Mouse (Mus musculus): ENCODE measurements around the gene Itm2b. TPM values are rescaled to one million over a fixed set of nuclear protein-coding genes. Genes with fewer than 3 reads are reported as not detected.

Itm2b gene
- polyA plus RNA-seq, 1 experiment from 2014 or later: 325 TPM

GRCm38 (mm10) chr14:73339615-73340014 lies 45.5 kb downstream of the Itm2b start:
- DNase-seq (ENCODE audit: low spot score, missing footprints): no peak
- ATAC-seq (ENCODE audit: low FRiP score): no peak
- Histone ChIP-seq H3K36me3 (ENCODE audit: control insufficient read depth, insufficient read depth, low read length) (no peaks in the 10 kb centered on the region), H3K4me3 (ENCODE audit: low read depth, low read length) (no peak overlapping the region), H3K9me3 (ENCODE audit: control insufficient read depth, low read length) (no peaks in the 10 kb centered on the region), H3K4me2 (no peak overlapping the region), H3K27me3 (ENCODE audit: control insufficient read depth, insufficient read depth, low read length) (no peaks in the 10 kb centered on the region), H3K27ac (ENCODE audit: low read depth, low read length) (no peak overlapping the region), H3K4me1 (ENCODE audit: control insufficient read depth, insufficient read depth, low read length) (peaks cover 3% of the 10 kb centered on the region; the same call in 1 of the 2 replicates), H3K9ac (ENCODE audit: low read length) (no peak overlapping the region)
- WGBS: 83% methylated on average over 3 of the region's 3 CpGs

- Histone ChIP-seq H3K4me2 (no peak overlapping the region), H3K4me1 (ENCODE audit: control insufficient read depth, insufficient read depth, low read length) (peaks cover 3% of the 10 kb centered on the region; the same call in 1 of the 2 replicates), H3K27ac (ENCODE audit: low read depth, low read length) (no peak overlapping the region), H3K9ac (ENCODE audit: low read length) (no peak overlapping the region), H3K27me3 (ENCODE audit: control insufficient read depth, insufficient read depth, low read length) (no peaks in the 10 kb centered on the region), H3K4me3 (ENCODE audit: low read depth, low read length) (no peak overlapping the region), H3K9me3 (ENCODE audit: control insufficient read depth, low read length) (no peaks in the 10 kb centered on the region), H3K36me3 (ENCODE audit: control insufficient read depth, insufficient read depth, low read length) (no peaks in the 10 kb centered on the region)
- no peak for DNase-seq (ENCODE audit: low spot score, missing footprints)
- no peak for ATAC-seq (ENCODE audit: low FRiP score)
- WGBS: 81% methylated on average over 6 of the region's 6 CpGs
Measured at GRCm38 (mm10) chr14:73336316-73337080, 48.6 kb downstream of the Itm2b start.

GRCm38 (mm10) chr14:73334926-73335805 lies 49.9 kb downstream of the Itm2b start:
- no peak overlapping the region for H3K4me2 ChIP-seq
- no peak overlapping the region for H3K4me3 ChIP-seq (ENCODE audit: low read depth, low read length)
- DNase-seq (ENCODE audit: low spot score, missing footprints) (peak; percentile 75), ATAC-seq (ENCODE audit: low FRiP score) (no peak)
- H3K4me1 ChIP-seq (ENCODE audit: control insufficient read depth, insufficient read depth, low read length): peaks cover 3% of the 10 kb centered on the region; the same call in 1 of the 2 replicates
- H3K9ac ChIP-seq (ENCODE audit: low read length): no peak overlapping the region
- no peaks in the 10 kb centered on the region for H3K27me3 ChIP-seq (ENCODE audit: control insufficient read depth, insufficient read depth, low read length)
- no peaks in the 10 kb centered on the region for H3K9me3 ChIP-seq (ENCODE audit: control insufficient read depth, low read length)
- H3K27ac ChIP-seq (ENCODE audit: low read depth, low read length): no peak overlapping the region; the same call in 1 of the 2 replicates
- 74% methylated on average over 22 of the region's 22 CpGs for WGBS
- no peaks in the 10 kb centered on the region for H3K36me3 ChIP-seq (ENCODE audit: control insufficient read depth, insufficient read depth, low read length)

DNA sequence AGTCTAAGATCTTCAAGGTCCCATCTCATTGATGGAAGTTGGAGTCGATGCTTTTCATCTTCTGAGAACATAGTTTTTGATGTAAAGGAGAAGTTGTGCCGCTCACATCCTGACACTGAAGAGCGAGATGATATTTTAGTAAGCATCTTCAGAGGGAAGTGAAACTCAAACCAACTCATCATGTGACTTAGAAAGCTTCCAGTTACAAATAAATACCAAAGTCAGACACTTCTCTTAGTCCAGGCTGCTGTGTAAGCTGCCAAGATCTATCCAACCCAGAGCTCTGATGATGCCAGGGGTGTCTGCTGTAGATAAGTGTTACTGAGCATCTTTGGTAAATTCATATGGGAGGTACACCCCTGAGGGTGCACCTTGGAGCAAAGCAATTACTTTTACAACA lies 51.2 kb downstream of the Itm2b start:
- no peak for ATAC-seq (ENCODE audit: low FRiP score)
- Histone ChIP-seq H3K27ac (ENCODE audit: low read depth, low read length) (no peak overlapping the region), H3K9me3 (ENCODE audit: control insufficient read depth, low read length) (no peaks in the 10 kb centered on the region), H3K27me3 (ENCODE audit: control insufficient read depth, insufficient read depth, low read length) (no peaks in the 10 kb centered on the region), H3K36me3 (ENCODE audit: control insufficient read depth, insufficient read depth, low read length) (no peaks in the 10 kb centered on the region), H3K4me3 (ENCODE audit: low read depth, low read length) (no peak overlapping the region), H3K9ac (ENCODE audit: low read length) (no peak overlapping the region), H3K4me2 (no peak overlapping the region), H3K4me1 (ENCODE audit: control insufficient read depth, insufficient read depth, low read length) (peaks cover 3% of the 10 kb centered on the region; the same call in 1 of the 2 replicates)
- peak; percentile 47 for DNase-seq (ENCODE audit: low spot score, missing footprints)
- 93% methylated on average over 3 of the region's 3 CpGs for WGBS

GRCm38 (mm10) chr14:73331386-73331785 lies 53.7 kb downstream of the Itm2b start:
- ATAC-seq (ENCODE audit: low FRiP score) (no peak), DNase-seq (ENCODE audit: low spot score, missing footprints) (peak; percentile 2)
- Histone ChIP-seq H3K9me3 (ENCODE audit: control insufficient read depth, low read length) (no peaks in the 10 kb centered on the region), H3K27me3 (ENCODE audit: control insufficient read depth, insufficient read depth, low read length) (no peaks in the 10 kb centered on the region), H3K4me1 (ENCODE audit: control insufficient read depth, insufficient read depth, low read length) (peaks cover 9% of the 10 kb centered on the region), H3K9ac (ENCODE audit: low read length) (no peak overlapping the region), H3K27ac (ENCODE audit: low read depth, low read length) (no peak overlapping the region), H3K4me2 (no peak overlapping the region), H3K4me3 (ENCODE audit: low read depth, low read length) (no peak overlapping the region), H3K36me3 (ENCODE audit: control insufficient read depth, insufficient read depth, low read length) (no peaks in the 10 kb centered on the region)
- 92% methylated on average over 4 of the region's 4 CpGs for WGBS

DNA sequence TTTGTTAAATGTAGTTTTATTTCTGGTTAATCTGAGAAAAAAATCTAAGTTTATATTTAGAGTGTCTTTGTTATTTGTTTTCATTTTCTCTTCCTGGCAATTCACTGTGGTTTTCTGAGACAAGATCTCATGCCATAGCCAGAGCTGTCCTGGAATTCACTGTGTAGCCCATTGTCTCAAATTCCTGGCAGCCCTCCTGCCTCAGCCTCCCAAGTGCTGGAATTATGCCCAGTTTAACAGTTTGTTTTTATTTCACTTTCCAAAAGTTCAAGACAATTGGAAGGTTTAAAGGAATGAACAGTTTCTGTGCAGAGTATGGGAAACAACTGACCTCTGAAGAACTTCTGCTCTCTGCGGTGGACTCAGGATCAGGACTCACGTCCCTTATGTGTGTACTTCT lies 55.2 kb downstream of the Itm2b start:
- Histone ChIP-seq H3K27me3 (ENCODE audit: control insufficient read depth, insufficient read depth, low read length) (no peaks in the 10 kb centered on the region), H3K36me3 (ENCODE audit: control insufficient read depth, insufficient read depth, low read length) (no peaks in the 10 kb centered on the region), H3K4me3 (ENCODE audit: low read depth, low read length) (no peak overlapping the region), H3K9me3 (ENCODE audit: control insufficient read depth, low read length) (no peaks in the 10 kb centered on the region), H3K9ac (ENCODE audit: low read length) (no peak overlapping the region), H3K4me2 (no peak overlapping the region), H3K27ac (ENCODE audit: low read depth, low read length) (no peak overlapping the region), H3K4me1 (ENCODE audit: control insufficient read depth, insufficient read depth, low read length) (peaks cover 6% of the 10 kb centered on the region)
- DNase-seq (ENCODE audit: low spot score, missing footprints) (peak; percentile 37), ATAC-seq (ENCODE audit: low FRiP score) (no peak)
- WGBS: 94% methylated on average over 2 of the region's 2 CpGs

- H3K27ac ChIP-seq (ENCODE audit: low read depth, low read length): peak overlapping the region; percentile 94
- H3K4me2 ChIP-seq: peak overlapping the region; percentile 64
- H3K9me3 ChIP-seq (ENCODE audit: control insufficient read depth, low read length): no peaks in the 10 kb centered on the region
- ATAC-seq (ENCODE audit: low FRiP score) (no peak), DNase-seq (ENCODE audit: low spot score, missing footprints) (no peak)
- peaks cover 12% of the 10 kb centered on the region for H3K4me1 ChIP-seq (ENCODE audit: control insufficient read depth, insufficient read depth, low read length)
- no peaks in the 10 kb centered on the region for H3K27me3 ChIP-seq (ENCODE audit: control insufficient read depth, insufficient read depth, low read length)
- 9% methylated on average over 8 of the region's 8 CpGs for WGBS
- peak overlapping the region; percentile 88 for H3K9ac ChIP-seq (ENCODE audit: low read length)
- no peaks in the 10 kb centered on the region for H3K36me3 ChIP-seq (ENCODE audit: control insufficient read depth, insufficient read depth, low read length)
- peak overlapping the region; percentile 94 for H3K4me3 ChIP-seq (ENCODE audit: low read depth, low read length)
Measured at GRCm38 (mm10) chr14:73326511-73326910, 58.6 kb downstream of the Itm2b start.

- Histone ChIP-seq H3K9ac (ENCODE audit: low read length) (peak within 1 kb of the TSS; percentile 88), H3K4me1 (ENCODE audit: control insufficient read depth, insufficient read depth, low read length) (peaks cover 12% of the 10 kb centered on the region), H3K4me3 (ENCODE audit: low read depth, low read length) (peak within 1 kb of the TSS; percentile 94), H3K27ac (ENCODE audit: low read depth, low read length) (peak within 1 kb of the TSS; percentile 94), H3K9me3 (ENCODE audit: control insufficient read depth, low read length) (no peaks in the 10 kb centered on the region), H3K4me2 (peak within 1 kb of the TSS; percentile 64), H3K36me3 (ENCODE audit: control insufficient read depth, insufficient read depth, low read length) (no peaks in the 10 kb centered on the region), H3K27me3 (ENCODE audit: control insufficient read depth, insufficient read depth, low read length) (no peaks in the 10 kb centered on the region)
- DNase-seq (ENCODE audit: low spot score, missing footprints): peak; percentile 97
- peak; percentile 94 for ATAC-seq (ENCODE audit: low FRiP score)
- under 1% methylated on average over 105 of the region's 135 CpGs for WGBS
Measured at GRCm38 (mm10) chr14:73325456-73326381, 59.4 kb downstream of the Itm2b start, which contains the start of gene Rb1. Rb1 (minus strand) TSS chr14:73325822.
